Mouse (Mus musculus) Patski (cell line): ENCODE results near the gene Adcy5. TPM values are rescaled to one million over a fixed set of nuclear protein-coding genes. Genes with fewer than 3 reads are reported as not detected.

Experiments used
- ATAC-seq: fragments of 100-300 bp; one replicate; pipeline ENCODE4 v1.8.0; 2021
- CTCF ChIA-PET: fragments of 350-600 bp; sonication (Branson Sonifier 250); formaldehyde crosslinking; loops from one replicate; lab custom pipeline; 2022; ENCODE audit warnings: inconsistent platforms; lab: Charles Lee
- POLR2A ChIA-PET: fragments of 350-600 bp; sonication (Branson Sonifier 250); formaldehyde crosslinking; loops from one replicate; lab custom pipeline; 2022; ENCODE audit warnings: antibody characterized with exemption, inconsistent platforms; lab: Charles Lee
- DNase-seq: peaks from one replicate; pipeline ENCODE4 v3.0.0-alpha.2; 2011; ENCODE audit warnings: low read depth, low spot score
- H3K27me3 ChIP-seq: fragments of 371-371 bp; one replicate; pipeline ENCODE4 v1.5.1; 2021
- CTCF ChIP-seq: fragments of 100-300 bp; IDR thresholded peaks from one replicate; pipeline ENCODE4 v1.5.1; 2021
- in situ Hi-C: fragments of 300-500 bp; cut with MboI; formaldehyde crosslinking; loops from 3 replicates; pipeline ENCODE4 v1.11.1; 2018; ENCODE audit warnings: low pct_unique_long_range_greater_than_20kb, mixed read lengths
- polyA plus RNA-seq: library from polyadenylated mRNA; unstranded; gene quantifications from one replicate; pipeline ENCODE4 v1.2.3, GENCODE M21; 2021

The Adcy5 gene
- polyA plus RNA-seq, 1 experiment from 2014 or later = 0.05 TPM

- ChIA-PET POLR2A (interaction anchor here (0.7 kb wide), 1 partner anchor 13 kb away, joined by 3 read pairs; no protein-coding TSS in a partner anchor), CTCF (no interaction called here)
- ATAC-seq (no peak), DNase-seq (no peak)
- TF ChIP-seq CTCF = no peak
- in situ Hi-C loops = no loop called here
- peaks cover 43% of the 10 kb centered on the region for H3K27me3 ChIP-seq
Observed at GRCm38 (mm10) chr16:35188111-35188510, 33.4 kb downstream of the Adcy5 start.

DNA sequence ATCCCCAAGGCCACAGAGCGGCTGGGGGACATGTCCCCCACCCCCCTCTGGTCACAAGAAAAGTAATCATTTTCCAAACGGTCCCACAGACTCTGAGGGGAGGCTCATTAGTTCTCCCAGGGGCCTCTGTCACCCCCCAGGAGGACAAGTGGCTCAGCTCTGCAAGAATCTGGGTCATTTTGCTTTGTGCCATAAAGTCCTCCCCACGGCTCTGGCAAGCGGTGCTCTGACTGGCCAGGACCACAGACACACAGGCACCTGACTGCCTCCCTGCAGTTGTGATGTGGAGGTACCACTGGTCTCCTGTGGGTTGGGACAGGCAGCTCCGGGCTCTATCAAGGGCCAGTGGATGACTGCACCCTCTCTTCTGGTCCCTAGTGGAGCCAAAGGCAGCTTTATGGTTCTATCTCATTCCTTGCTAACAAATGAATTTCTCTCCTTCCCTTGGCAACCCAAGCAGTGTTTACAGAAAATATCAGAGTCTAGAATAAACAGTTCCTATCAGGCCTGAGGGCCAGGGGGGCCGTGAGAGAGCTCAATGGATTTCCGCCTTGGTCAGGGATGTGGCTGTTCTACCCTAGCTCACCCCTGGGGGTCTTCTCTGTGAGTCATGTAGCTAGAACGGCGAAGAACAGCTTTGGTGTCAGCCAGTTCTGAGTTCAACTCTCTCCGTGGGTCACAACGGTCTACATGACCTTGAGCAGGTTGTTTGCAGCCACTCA lies 34.9 kb downstream of the Adcy5 start:
- no peak for TF ChIP-seq CTCF
- DNase-seq (no peak), ATAC-seq (no peak)
- CTCF ChIA-PET = no interaction called here
- peaks cover 43% of the 10 kb centered on the region for H3K27me3 ChIP-seq
- in situ Hi-C loops = no loop called here
- POLR2A ChIA-PET = interaction anchor here (0.6 kb wide), 1 partner anchor 62 kb away, joined by 3 read pairs; no protein-coding TSS in a partner anchor

GRCm38 (mm10) chr16:35190777-35191176 lies 36.1 kb downstream of the Adcy5 start:
- no peak for TF ChIP-seq CTCF
- ChIA-PET POLR2A (no interaction called here), CTCF (no interaction called here)
- in situ Hi-C loops = no loop called here
- DNase-seq (no peak), ATAC-seq (no peak)
- peaks cover 46% of the 10 kb centered on the region for H3K27me3 ChIP-seq

DNA sequence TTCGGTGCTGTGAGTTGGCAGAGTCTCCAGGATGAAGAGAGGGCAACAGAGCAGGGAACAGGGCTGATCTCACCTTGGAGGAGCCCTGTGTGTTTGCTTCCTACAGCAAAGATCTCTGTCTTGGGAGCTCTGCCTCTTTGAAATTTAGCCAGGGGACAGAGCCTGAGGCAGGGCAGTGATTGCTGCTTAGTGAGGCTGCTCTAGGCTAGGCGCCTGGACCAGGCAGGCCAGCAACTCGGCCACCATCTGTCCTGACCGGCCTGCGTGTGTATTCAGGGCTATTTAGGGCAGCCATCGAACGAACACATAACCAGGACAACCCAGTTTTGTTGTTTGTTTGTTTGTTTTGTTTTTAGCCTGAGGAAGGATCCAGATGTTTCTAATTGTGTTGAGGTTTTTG lies 36.6 kb downstream of the Adcy5 start:
- in situ Hi-C loops = no loop called here
- no peak for DNase-seq
- no peak for ATAC-seq
- ChIA-PET POLR2A (no interaction called here), CTCF (no interaction called here)
- TF ChIP-seq CTCF = no peak
- peaks cover 43% of the 10 kb centered on the region for H3K27me3 ChIP-seq

DNA sequence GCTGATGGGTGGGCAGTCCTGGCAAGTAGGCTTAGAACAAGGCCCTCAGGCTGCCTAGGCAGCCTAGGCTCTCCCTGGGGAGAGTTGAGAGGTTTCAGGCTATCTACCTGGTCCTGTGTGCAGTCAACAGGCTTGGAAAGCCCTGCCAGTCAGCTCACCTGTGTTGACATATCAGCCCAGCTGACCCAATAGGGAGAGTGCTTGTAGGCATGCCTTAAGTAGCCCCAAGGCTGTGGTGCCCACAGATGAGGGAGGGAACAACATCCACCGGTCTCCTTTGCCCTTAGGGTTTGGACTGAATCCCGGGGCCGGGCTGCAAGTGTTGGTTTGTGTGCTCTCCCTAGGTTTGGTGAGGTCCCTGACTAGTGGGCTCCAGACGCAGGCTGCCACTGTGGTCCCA lies 37.8 kb downstream of the Adcy5 start:
- ATAC-seq = no peak
- ChIA-PET POLR2A (no interaction called here), CTCF (no interaction called here)
- no peak for TF ChIP-seq CTCF
- DNase-seq = no peak
- H3K27me3 ChIP-seq = peaks cover 43% of the 10 kb centered on the region
- in situ Hi-C loops = no loop called here

DNA sequence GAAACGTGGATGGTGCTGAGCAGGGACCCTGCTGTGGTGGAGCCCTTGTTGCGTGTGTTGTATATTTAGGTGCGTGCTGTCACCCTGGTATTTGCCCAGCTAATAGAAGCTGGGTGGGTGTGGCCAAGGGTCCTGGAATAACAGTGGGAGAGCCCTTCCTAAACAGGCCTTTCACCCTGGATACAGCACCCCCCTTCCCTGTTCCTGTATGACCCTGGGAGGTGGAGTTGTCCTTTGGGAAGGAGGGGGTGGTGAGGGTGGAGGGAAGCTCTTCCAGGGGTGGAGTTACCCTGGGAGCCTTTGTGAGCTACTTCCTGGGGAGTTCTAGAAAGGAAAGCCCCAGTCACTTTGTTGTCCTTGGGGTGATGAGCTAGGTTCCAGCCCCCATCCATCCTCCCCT lies 38.7 kb downstream of the Adcy5 start:
- in situ Hi-C loops = no loop called here
- ChIA-PET CTCF (no interaction called here), POLR2A (no interaction called here)
- TF ChIP-seq CTCF = no peak
- peaks cover 43% of the 10 kb centered on the region for H3K27me3 ChIP-seq
- DNase-seq (no peak), ATAC-seq (no peak)

GRCm38 (mm10) chr16:35199721-35200431 lies 45.2 kb downstream of the Adcy5 start:
- POLR2A ChIA-PET = no interaction called here
- in situ Hi-C loops = no loop called here
- DNase-seq (no peak), ATAC-seq (no peak)
- H3K27me3 ChIP-seq = peaks cover 39% of the 10 kb centered on the region
- TF ChIP-seq CTCF = no peak
- CTCF ChIA-PET = no interaction called here

DNA sequence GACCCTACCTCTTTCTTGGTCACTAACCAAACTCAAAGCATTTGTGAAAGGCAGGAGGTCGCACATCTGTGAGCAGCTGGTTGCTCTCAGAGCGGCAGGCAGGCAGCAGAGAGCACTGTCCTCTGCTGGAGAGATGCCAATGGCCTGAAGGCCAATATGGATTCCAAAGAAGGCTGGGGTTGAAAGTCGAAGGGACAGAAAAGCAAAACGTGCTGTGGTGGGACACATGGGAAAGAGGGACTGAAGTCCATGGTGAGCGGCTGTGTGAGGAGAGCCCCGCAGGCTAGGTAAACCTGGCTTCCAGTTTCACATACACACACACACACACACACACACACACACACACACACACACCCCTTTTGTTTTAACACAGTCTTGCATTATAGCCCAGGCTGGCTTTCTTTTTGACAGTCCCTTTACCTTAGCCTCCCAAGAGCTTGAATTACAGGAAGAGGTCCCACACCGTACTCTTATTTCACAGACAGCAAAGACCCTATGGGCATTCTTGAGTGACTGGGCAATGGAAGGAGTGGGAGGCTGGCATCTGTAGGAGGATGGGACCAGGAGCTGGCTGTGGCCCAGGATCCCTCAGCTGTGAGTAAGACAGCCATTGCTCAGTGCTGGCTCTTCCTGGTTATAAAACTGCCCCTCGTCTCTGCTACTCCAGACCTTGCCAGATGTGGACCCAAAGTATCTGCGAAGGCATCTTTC lies 45.9 kb downstream of the Adcy5 start:
- CTCF ChIA-PET = interaction anchor here (1.1 kb wide), 1 partner anchor 30 kb away, joined by 3 read pairs; no protein-coding TSS in a partner anchor
- in situ Hi-C loops = no loop called here

GRCm38 (mm10) chr16:35201281-35201680 lies 46.6 kb downstream of the Adcy5 start:
- DNase-seq = no peak
- ATAC-seq = no peak
- POLR2A ChIA-PET = no interaction called here
- TF ChIP-seq CTCF = no peak
- CTCF ChIA-PET = interaction anchor here (1.1 kb wide), 1 partner anchor 29 kb away, joined by 3 read pairs; no protein-coding TSS in a partner anchor
- in situ Hi-C loops = no loop called here
- H3K27me3 ChIP-seq = peaks cover 40% of the 10 kb centered on the region

More for the DNA sequence above, 45.9 kb downstream of the Adcy5 start:
- H3K27me3 ChIP-seq = peaks cover 40% of the 10 kb centered on the region
- POLR2A ChIA-PET = no interaction called here
- ATAC-seq = no peak
- no peak for DNase-seq
- TF ChIP-seq CTCF = no peak

- CTCF ChIA-PET = no interaction called here
- ATAC-seq (no peak), DNase-seq (no peak)
- TF ChIP-seq CTCF = no peak
- peaks cover 46% of the 10 kb centered on the region for H3K27me3 ChIP-seq
- POLR2A ChIA-PET = interaction anchor here (0.5 kb wide), 1 partner anchor 72 kb away, joined by 4 read pairs; no protein-coding TSS in a partner anchor
- in situ Hi-C loops = no loop called here
Observed at GRCm38 (mm10) chr16:35203511-35203910, 48.8 kb downstream of the Adcy5 start.
